Mouse (Mus musculus) heart, adult 2 months (tissue): ENCODE measurements around the gene Myl6b.

Experiments used
- CTCF ChIP-seq: fragments of 200-600 bp; IDR thresholded peaks from 2 replicates; pipeline ENCODE4 v1.8.1; 2022; ENCODE audit warnings: antibody characterized with exemption, mild to moderate bottlenecking, moderate library complexity
- EP300 ChIP-seq: fragments of 200-500 bp; IDR thresholded peaks from 2 replicates; pipeline ENCODE4 v1.6.1; 2011; ENCODE audit warnings: low read depth, low read length, control low read depth; ENCODE audit not compliant: insufficient read depth
- POLR2A ChIP-seq: fragments of 200-500 bp; IDR thresholded peaks from 2 replicates; pipeline ENCODE4 v1.6.1; 2011; ENCODE audit warnings: mild to moderate bottlenecking, low read depth, low read length, control low read depth; ENCODE audit not compliant: insufficient read depth

DNA sequence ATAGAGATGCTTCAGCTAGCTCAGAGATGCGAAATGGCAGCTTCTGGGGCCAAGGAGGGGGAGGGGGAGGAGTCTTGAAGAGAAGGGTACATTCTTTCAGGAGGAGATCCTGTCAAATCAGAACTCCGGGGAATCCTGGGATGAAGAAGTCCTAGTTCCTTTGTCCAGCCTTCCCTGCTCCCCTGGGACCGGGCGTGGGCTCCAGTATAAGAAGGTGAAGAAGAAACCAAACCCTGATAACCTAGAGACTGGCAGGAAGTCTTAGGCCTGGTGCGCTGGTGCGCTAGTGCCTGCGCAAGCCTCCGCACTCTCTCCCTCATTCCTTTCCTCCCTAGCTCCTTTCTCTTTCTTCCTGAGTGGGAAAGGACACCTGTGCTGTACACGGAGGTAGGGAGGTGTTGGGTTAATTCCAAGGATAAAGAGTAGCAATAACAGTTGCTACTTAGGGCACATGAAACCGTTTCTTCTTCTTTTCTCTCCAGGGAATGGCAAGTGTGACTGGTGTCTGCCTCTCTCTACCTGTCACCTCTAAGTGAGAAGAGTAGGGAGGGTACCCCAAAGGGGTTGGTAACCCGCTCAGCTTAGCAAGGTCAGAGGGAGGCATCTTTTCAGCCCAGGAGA is 25.7 kb upstream of the Myl6b start:
- no peak for TF ChIP-seq CTCF
- 0 out of 2 replicates have a peak, but pooled peaks have one; percentile 17 for TF ChIP-seq POLR2A
- no peak for TF ChIP-seq EP300
